Mouse (Mus musculus): Measurements from ENCODE around the gene Med14. TPM values are rescaled to one million over a fixed set of nuclear protein-coding genes. Genes with fewer than 3 reads are reported as not detected.
A peak's percentile ranks its signal among the peaks of the same experiment; 100 is the strongest.

The Med14 gene
- polyA plus RNA-seq (2015; fragmentation: Nextera tagmentation; extraction: Ambion mirVana), result 4.5 TPM in 2 replicates

- no peaks in the 10 kb centered on the region for H3K9me3 ChIP-seq (replicated peaks)
- no peaks in the 10 kb centered on the region for H3K36me3 ChIP-seq (replicated peaks)
- H3K4me3 ChIP-seq (replicated peaks), result peak within 1 kb of the TSS; percentile 77
- H3K4me2 ChIP-seq, result peak within 1 kb of the TSS; percentile 74
- peak; percentile 96 for ATAC-seq (ENCODE audit: insufficient read depth)
- 7% methylated on average over 77 of the region's 79 CpGs for WGBS (ENCODE audit: insufficient replicate concordance)
- H3K27me3 ChIP-seq, result peaks cover 12% of the 10 kb centered on the region; the same call in 1 of the 2 replicates
- peak within 1 kb of the TSS; percentile 79 for H3K9ac ChIP-seq
- H3K4me1 ChIP-seq (replicated peaks), result peaks cover 20% of the 10 kb centered on the region
- H3K27ac ChIP-seq (replicated peaks), result peak within 1 kb of the TSS; percentile 96
Measured at GRCm38 (mm10) chrX:12761626-12762333, at the start of gene Med14. Med14 (minus strand) TSS chrX:12762073.

GRCm38 (mm10) chrX:12800559-12800958, 38.7 kb upstream of the Med14 start:
- Histone ChIP-seq H3K4me2 (no peak overlapping the region), H3K36me3 (replicated peaks) (no peaks in the 10 kb centered on the region), H3K4me1 (replicated peaks) (no peaks in the 10 kb centered on the region), H3K27me3 (no peaks in the 10 kb centered on the region), H3K27ac (replicated peaks) (no peak overlapping the region), H3K4me3 (replicated peaks) (no peak overlapping the region), H3K9me3 (replicated peaks) (no peaks in the 10 kb centered on the region), H3K9ac (no peak overlapping the region)
- ATAC-seq (ENCODE audit: insufficient read depth), result no peak
- 41% methylated on average over 4 of the region's 4 CpGs for WGBS (ENCODE audit: insufficient replicate concordance)

GRCm38 (mm10) chrX:12794842-12795241, 33.0 kb upstream of the Med14 start:
- no peak overlapping the region for H3K9ac ChIP-seq
- no peaks in the 10 kb centered on the region for H3K36me3 ChIP-seq (replicated peaks)
- H3K4me3 ChIP-seq (replicated peaks), result no peak overlapping the region
- H3K4me1 ChIP-seq (replicated peaks), result no peaks in the 10 kb centered on the region
- 22% methylated on average over 2 of the region's 2 CpGs for WGBS (ENCODE audit: insufficient replicate concordance)
- H3K9me3 ChIP-seq (replicated peaks), result no peaks in the 10 kb centered on the region
- no peak overlapping the region for H3K4me2 ChIP-seq
- H3K27ac ChIP-seq (replicated peaks), result no peak overlapping the region
- H3K27me3 ChIP-seq, result no peaks in the 10 kb centered on the region
- no peak for ATAC-seq (ENCODE audit: insufficient read depth)

- H3K27me3 ChIP-seq, result no peaks in the 10 kb centered on the region
Measured at GRCm38 (mm10) chrX:12791674-12792340, 29.9 kb upstream of the Med14 start.

GRCm38 (mm10) chrX:12773236-12773635, 11.4 kb upstream of the Med14 start:
- H3K27ac ChIP-seq (replicated peaks), result no peak overlapping the region
- no peaks in the 10 kb centered on the region for H3K27me3 ChIP-seq
- H3K36me3 ChIP-seq (replicated peaks), result no peaks in the 10 kb centered on the region
- no peak for ATAC-seq (ENCODE audit: insufficient read depth)
- no peaks in the 10 kb centered on the region for H3K4me1 ChIP-seq (replicated peaks)
- 61% methylated on average over 3 of the region's 3 CpGs for WGBS (ENCODE audit: insufficient replicate concordance)
- H3K9me3 ChIP-seq (replicated peaks), result no peaks in the 10 kb centered on the region
- H3K4me3 ChIP-seq (replicated peaks), result no peak overlapping the region
- H3K9ac ChIP-seq, result no peak overlapping the region
- no peak overlapping the region for H3K4me2 ChIP-seq

More at GRCm38 (mm10) chrX:12791674-12792340, 29.9 kb upstream of the Med14 start:
- H3K36me3 ChIP-seq (replicated peaks), result no peaks in the 10 kb centered on the region
- no peak overlapping the region for H3K9ac ChIP-seq
- H3K27ac ChIP-seq (replicated peaks), result no peak overlapping the region
- 65% methylated on average over 4 of the region's 4 CpGs for WGBS (ENCODE audit: insufficient replicate concordance)
- no peaks in the 10 kb centered on the region for H3K9me3 ChIP-seq (replicated peaks)
- H3K4me2 ChIP-seq, result no peak overlapping the region
- no peak overlapping the region for H3K4me3 ChIP-seq (replicated peaks)
- no peak for ATAC-seq (ENCODE audit: insufficient read depth)
- H3K4me1 ChIP-seq (replicated peaks), result no peaks in the 10 kb centered on the region

GRCm38 (mm10) chrX:12771561-12771960, 9.7 kb upstream of the Med14 start:
- Histone ChIP-seq H3K4me1 (replicated peaks) (no peaks in the 10 kb centered on the region), H3K27me3 (no peaks in the 10 kb centered on the region), H3K27ac (replicated peaks) (no peak overlapping the region), H3K4me2 (no peak overlapping the region), H3K9me3 (replicated peaks) (no peaks in the 10 kb centered on the region), H3K4me3 (replicated peaks) (no peak overlapping the region), H3K36me3 (replicated peaks) (no peaks in the 10 kb centered on the region), H3K9ac (no peak overlapping the region)
- ATAC-seq (ENCODE audit: insufficient read depth), result no peak
- WGBS (ENCODE audit: insufficient replicate concordance), result 59% methylated on average over 2 of the region's 2 CpGs

- ATAC-seq (ENCODE audit: insufficient read depth), result no peak
- 62% methylated on average over 3 of the region's 3 CpGs for WGBS (ENCODE audit: insufficient replicate concordance)
Measured at GRCm38 (mm10) chrX:12768571-12768970, 6.7 kb upstream of the Med14 start.

GRCm38 (mm10) chrX:12766846-12767564, 5.1 kb upstream of the Med14 start:
- WGBS (ENCODE audit: insufficient replicate concordance), result 47% methylated on average over 4 of the region's 4 CpGs
- Histone ChIP-seq H3K36me3 (replicated peaks) (no peaks in the 10 kb centered on the region), H3K9ac (no peak overlapping the region), H3K4me3 (replicated peaks) (no peak overlapping the region), H3K9me3 (replicated peaks) (no peaks in the 10 kb centered on the region), H3K27me3 (peaks cover 2% of the 10 kb centered on the region; the same call in 1 of the 2 replicates), H3K4me2 (no peak overlapping the region), H3K4me1 (replicated peaks) (peaks cover 13% of the 10 kb centered on the region), H3K27ac (replicated peaks) (no peak overlapping the region)
- ATAC-seq (ENCODE audit: insufficient read depth), result no peak

More at GRCm38 (mm10) chrX:12768571-12768970, 6.7 kb upstream of the Med14 start:
- H3K4me1 ChIP-seq (replicated peaks), result peaks cover 5% of the 10 kb centered on the region; the same call in 1 of the 2 replicates
- no peak overlapping the region for H3K27ac ChIP-seq (replicated peaks)
- H3K27me3 ChIP-seq, result no peaks in the 10 kb centered on the region
- H3K9ac ChIP-seq, result no peak overlapping the region
- no peaks in the 10 kb centered on the region for H3K9me3 ChIP-seq (replicated peaks)
- H3K4me2 ChIP-seq, result no peak overlapping the region
- H3K36me3 ChIP-seq (replicated peaks), result no peaks in the 10 kb centered on the region
- no peak overlapping the region for H3K4me3 ChIP-seq (replicated peaks)

- Histone ChIP-seq H3K9me3 (replicated peaks) (no peaks in the 10 kb centered on the region), H3K4me1 (replicated peaks) (peaks cover 20% of the 10 kb centered on the region), H3K27ac (replicated peaks) (peak overlapping the region; percentile 96), H3K36me3 (replicated peaks) (no peaks in the 10 kb centered on the region), H3K27me3 (peaks cover 12% of the 10 kb centered on the region; the same call in 1 of the 2 replicates), H3K4me3 (replicated peaks) (peak overlapping the region; percentile 77), H3K9ac (peak overlapping the region; percentile 79; the same call in 1 of the 2 replicates), H3K4me2 (peak overlapping the region; percentile 74)
- WGBS (ENCODE audit: insufficient replicate concordance), result 50% methylated on average over 3 of the region's 3 CpGs
- ATAC-seq (ENCODE audit: insufficient read depth), result no peak
Measured at GRCm38 (mm10) chrX:12763127-12763834, 1.4 kb upstream of the Med14 start.

GRCm38 (mm10) chrX:12762334-12763126, 657 bp upstream of the Med14 start:
- Histone ChIP-seq H3K9me3 (replicated peaks) (no peaks in the 10 kb centered on the region), H3K36me3 (replicated peaks) (no peaks in the 10 kb centered on the region), H3K27me3 (peaks cover 12% of the 10 kb centered on the region; the same call in 1 of the 2 replicates), H3K27ac (replicated peaks) (peak overlapping the region; percentile 96), H3K4me3 (replicated peaks) (peak overlapping the region; percentile 77), H3K4me1 (replicated peaks) (peaks cover 20% of the 10 kb centered on the region), H3K4me2 (peak overlapping the region; percentile 74), H3K9ac (peak overlapping the region; percentile 79)
- 13% methylated on average over 32 of the region's 32 CpGs for WGBS (ENCODE audit: insufficient replicate concordance)
- no peak for ATAC-seq (ENCODE audit: insufficient read depth)

All from liver, embryonic 15.5 days (tissue).